Mouse (Mus musculus) gonadal fat pad, adult 2 months (tissue): ENCODE data around the gene Rp9. TPM values are rescaled to one million over a fixed set of nuclear protein-coding genes. Genes with fewer than 3 reads are reported as not detected.
"Not testable (repeated sequence)": the region's sequence is repeated elsewhere in the genome, so short reads cannot be mapped to it uniquely, and the experiment has no call there.

Source experiments
- DNase-seq: peaks from one replicate; pipeline ENCODE4 v3.0.0-alpha.2; 2012; ENCODE audit warnings: low read depth
- polyA plus RNA-seq: library from polyadenylated mRNA; depleted of rRNA; stranded (reverse); fragments of >200 nt; gene quantifications from 2 replicates; pipeline ENCODE4 v1.2.3, GENCODE M21; 2012

The Rp9 gene
- polyA plus RNA-seq, 1 experiment, result 38.0 TPM

DNA sequence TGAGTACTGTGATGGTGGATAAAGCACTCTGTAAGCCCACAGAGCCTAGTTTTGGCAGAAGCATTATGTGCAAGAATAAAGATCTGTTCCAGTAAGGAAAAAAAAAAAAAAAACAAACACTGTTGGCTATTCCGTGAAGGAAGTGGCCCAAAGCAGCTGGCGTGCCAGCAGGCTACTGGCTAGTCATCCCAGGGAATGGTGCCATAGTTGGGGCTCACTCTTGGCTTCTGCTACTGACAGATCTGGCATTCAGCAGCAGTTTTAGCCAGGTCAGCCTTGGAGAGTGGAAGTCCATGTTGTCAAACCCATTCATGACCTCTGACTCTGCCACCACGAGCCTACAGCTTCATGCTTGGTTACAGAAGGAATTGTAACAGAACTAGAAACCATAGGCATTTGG is 7.6 kb downstream of the Rp9 start:
- no peak for DNase-seq

DNA sequence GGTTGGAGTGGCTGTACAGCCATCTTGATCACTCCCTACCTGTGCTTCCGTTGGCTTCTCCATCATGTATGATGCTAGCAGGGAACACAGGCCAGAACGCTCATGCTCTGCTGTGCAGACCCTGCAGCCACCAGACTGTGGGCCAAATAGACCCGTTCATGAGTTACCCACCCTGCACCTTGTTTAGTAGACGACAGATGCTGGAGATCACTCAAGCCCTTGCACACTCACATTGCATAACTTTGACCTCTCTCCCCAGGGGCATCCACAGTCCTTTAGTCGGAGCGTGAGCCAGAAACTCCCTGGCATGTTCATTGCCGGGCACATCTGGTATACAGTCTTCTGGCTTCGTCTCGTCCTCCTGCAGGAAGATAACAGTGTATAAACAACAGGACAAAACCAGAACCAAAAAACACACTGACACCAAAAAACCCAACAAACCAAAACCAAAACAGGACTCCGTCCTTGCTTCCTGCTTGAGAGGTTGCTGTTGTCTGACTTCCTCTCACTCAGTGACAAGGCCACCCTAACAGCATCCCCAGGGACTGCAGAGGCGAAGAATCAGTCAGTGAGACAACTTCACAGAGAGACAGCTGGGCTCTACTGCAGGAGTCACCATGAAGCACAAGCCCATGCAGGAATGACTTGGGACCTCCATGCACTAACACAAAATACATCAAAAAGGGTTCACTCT is 12.3 kb downstream of the Rp9 start:
- no peak for DNase-seq

DNA sequence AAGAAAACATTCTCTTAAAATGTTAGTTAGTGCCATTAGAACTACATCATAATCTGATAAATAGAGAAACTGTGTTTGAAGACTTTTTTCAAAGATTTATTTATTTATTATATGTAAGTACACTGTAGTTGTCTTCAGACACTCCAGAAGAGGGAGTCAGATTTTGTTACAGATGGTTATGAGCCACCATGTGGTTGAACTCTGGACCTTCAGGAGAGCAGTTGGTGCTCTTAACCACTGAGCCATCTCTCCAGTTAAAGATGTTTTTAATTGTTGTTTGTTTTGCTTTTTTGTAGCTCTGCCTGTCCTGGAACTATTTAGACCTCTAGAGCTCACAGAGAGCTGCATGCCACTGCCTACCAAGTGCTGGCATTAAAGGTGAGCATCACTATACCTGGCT is 14.5 kb downstream of the Rp9 start:
- DNase-seq, result no peak

DNA sequence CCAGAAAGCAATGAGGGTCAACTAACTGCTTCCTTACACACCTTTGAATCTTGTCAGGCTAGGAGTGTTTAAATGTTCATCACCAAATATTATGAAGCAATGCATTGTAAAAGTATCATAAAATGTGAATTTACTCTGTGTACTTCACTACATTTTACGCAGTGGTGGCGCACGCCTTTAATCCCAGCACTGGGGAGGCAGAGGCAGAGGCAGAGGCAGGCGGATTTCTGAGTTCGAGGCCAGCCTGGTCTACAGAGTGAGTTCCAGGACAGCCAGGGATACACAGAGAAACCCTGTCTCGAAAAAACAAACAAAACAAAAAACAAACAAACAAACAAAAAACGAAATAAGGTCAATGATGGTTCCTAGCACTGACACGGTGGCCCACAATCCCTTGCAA is 15.6 kb downstream of the Rp9 start, which contains the start of gene Gm17545:
TSS of gene Gm17545 (plus strand) at position 301 of the 400 bp plus-strand sequence.
- DNase-seq, result not testable (repeated sequence)

DNA sequence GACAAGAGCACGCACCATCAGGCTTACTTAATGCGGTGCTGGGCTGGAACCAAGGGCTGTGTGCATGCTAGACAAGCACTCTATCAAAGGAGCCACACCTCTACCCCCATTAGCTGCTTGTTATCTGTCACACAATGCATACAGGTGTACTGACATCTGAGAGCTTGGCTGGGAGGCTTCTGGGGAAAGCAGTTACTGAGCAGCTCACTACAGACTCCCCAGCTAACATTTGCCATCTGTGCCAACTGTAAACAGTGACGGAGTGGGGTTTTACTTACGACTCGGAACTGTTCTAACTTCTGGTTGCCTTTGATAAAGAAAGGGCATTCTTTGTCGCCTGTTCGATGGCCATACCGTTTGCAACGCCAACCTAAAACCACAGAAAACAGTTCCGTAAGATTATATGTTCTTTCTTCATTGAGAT is 16.0 kb downstream of the Rp9 start:
- DNase-seq, result no peak

DNA sequence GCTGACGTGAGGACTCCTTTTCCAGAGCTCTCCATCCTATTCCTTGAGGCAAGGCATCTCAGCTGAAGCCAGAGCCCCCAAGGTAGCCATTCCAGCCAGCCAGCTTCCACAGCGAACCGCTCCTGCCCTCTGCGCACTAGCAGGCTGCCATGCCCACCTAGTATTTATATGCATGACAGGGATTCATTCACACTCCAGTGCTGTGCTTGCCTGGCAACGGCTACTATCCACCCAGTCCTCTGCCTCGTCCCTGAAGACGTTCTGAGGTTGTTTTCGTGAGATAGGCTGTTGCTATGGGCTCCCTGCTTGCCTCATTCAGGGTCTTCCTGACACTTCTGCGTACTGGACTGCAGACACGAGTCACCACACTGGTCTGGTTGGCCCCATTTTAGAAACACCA is 16.8 kb downstream of the Rp9 start:
- no peak for DNase-seq

DNA sequence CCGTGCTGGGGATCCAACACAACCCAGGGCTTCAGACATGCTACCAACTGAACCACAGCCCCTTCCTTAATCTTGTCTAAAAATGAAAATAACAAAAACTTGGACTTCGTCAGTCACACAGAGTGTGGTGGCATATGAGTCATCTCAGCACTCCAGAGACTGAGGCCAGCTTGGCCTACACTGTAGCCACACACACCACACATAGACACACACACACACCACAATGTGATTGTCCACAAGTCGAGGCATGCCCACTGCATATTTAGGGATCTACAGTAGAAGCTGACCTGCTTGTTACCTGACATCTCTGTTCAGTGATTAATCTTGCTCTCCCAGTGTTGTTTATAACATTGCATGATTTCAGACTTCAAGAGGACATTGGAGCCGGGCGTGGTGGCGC is 20.3 kb downstream of the Rp9 start:
- DNase-seq, result no peak

DNA sequence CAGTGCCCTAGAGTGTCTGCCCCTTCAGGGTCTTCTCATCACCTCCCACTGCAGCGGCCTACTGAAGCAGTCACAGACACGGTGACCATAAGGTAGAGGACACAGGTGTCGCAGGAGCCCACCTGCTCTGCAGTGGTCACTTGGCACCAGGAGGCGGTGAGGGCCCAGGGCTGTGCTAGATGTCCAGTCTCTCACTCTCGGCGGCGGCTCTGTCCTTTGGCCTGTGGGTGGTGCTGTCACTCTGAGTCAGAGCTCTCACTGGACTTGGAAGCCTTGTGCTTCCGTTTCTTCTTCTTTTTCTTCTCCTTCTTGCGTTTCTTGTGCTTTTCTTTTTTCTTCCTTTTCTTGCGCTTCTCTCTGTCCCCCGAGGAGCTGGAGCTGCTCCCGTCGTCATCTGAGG is 21.1 kb downstream of the Rp9 start:
- DNase-seq, result no peak

DNA sequence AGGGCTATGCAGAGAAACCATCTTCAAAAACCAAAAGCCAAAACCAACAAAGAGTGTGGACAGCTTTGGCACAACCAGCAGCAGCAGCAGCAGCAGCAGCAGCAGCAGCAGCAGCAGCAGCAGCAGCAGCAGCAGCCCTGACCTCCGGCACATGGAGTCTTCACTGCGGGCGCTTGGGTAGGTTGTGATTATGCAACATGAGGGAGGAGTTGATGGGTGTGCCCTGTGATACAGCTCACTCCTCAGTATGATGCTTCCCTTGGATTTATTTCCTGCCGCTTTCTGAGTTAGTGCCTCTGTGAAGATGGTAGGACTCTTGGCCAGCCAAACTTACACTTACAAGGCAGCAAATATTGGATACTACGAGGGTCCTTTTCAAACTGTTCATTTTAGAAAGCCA is 22.3 kb downstream of the Rp9 start:
- no peak for DNase-seq

DNA sequence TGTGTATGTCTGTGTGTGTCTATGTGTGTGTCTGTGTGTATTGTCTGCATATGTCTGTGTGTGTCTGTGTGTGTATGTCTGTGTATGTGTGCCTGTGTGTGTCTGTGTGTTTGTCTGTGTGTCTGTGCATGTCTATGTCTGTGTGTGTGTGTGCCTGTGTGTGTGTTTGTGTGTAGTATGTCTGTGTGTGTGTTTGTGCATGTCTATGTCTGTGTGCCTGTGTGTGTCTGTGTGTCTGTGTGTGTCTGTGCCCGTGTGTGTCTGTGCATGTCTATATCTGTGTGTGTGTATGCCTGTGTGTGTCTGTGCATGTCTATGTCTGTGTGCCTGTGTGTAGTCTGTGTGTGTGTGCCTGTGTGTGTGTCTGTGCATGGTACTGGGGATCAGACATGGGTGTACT is 24.4 kb downstream of the Rp9 start:
- DNase-seq, result no peak

DNA sequence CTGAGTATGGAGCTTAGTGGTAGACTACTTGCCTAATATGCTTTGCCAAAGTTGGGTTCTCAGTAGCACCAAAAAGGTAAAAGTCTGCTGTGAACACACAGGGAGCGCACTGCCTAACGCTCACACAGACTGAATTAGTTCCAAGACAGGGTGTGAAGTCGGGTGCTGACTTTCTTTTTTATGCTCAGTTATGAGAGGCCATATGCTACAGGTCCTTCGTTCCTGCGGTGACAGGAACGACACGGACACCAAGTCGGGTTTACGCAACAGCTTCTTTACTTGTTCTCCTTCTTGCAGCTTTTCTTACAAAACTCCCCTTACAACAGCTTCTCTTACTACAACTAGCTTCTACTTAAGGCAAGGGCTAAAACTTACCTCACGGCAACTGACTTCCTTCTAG is 26.4 kb downstream of the Rp9 start:
- DNase-seq, result no peak

DNA sequence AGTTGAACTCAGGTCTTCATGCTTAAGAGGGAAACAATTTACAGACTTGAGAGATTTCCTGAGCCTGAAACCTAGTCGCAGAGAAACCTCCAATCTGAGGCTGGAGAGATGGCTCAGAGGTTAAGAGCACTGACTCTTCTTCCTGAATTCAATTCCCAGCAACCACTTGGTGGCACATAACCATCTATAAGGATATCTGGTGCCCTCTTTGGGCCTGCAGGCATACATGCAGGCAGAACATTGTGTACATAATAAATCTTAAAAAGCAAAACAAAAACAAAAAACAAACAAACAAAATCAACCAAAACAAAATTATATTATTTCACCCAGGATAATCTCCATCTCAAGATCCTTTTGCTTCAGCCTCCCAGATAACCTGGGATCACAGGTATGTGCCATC is 30.7 kb downstream of the Rp9 start:
- DNase-seq, result no peak

DNA sequence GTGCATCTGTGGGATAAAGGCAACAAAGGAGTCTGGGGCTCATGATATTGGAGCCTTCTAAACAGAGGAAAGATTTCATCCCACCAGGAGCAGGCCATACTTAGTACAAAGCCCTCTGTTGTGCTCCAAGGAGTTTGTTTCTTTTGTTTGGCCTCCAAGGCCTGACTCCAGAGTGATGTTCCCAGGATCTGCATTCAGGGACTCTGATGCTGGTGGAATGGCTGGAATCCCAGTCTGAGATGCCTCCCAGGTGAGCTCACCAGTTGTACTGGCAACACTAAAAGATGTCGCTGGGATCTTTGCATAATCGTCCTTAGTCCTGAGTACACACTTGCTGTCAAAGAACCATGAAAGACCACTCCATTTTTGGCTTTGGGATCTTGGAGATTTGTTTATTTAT is 35.4 kb downstream of the Rp9 start:
- no peak for DNase-seq

DNA sequence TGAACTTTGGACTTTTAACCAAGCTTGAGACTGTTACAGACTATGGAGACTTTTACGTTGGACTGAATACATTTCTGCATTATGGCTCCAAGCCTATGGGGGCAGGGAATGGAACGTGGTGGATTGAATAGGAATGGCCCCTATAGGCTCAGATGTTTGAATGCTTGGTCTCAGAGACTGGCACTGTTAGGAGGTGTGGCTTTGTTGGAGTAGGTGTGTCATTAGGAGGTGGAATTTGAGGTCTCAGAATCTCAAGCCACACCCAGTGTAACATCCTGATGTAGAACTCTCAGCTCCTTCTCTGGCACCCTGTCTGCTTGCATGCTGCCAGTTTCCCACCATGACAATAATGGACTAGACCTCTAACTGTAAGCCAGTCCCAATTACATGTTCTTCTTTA is 36.3 kb downstream of the Rp9 start:
- no peak for DNase-seq

DNA sequence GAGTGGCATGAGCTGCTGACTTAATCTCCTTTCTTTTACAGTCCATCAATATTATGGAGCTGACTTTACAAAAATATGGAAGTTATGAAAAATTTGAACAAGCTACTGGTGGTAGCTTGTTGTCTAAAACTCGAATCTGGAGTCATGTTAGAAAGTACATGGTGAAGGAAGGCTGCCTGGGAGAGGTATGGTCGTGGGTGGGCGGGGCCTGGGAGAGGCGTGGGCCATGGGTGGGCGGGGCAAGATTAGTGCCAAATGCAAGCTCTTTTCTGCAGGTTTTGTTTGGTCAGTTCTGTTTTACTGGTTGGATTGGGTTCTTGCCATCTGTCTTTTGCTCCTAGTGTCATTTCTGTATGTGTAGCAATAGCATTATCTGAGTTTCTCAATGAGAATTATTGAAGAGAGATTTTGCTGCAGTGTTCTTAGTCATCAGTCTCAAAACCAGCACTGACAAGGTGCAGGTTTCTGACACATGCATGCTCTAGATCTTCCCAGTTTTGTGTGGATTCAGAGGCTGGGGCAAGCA is 39.2 kb downstream of the Rp9 start:
- no peak for DNase-seq

DNA sequence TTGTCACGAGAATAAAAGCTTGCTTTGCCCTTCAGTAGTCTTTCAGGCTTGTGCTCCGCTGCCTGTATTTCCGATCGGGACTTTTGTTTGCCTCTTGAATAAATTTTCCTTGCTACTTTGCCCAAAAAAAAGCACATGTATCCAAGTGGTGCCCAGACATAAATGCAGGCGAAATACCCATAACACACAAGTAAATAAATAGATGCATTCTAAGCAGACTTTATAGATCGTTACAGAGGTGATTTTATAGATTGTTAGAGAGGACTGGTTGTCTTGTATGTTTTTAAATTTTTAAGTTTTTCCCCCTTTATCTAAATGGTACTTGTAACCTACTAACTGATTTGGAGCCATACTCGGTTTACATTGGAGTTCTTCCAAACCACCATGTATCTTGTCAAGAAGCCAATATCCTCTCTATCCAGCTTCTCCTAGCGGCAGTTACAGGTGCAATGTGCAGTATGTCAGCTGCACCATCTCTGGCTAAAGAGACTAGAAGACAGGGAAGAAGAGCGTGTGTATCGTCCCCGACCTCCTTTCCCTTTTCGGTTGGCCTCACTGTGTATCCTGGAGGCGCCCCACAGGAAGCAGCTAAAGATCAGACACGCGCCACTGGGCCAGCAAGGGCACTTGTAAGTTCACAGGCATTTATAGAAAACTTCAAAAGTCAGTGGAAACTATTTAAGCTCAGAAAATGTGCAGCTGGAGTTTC is 39.9 kb downstream of the Rp9 start:
- no peak for DNase-seq

DNA sequence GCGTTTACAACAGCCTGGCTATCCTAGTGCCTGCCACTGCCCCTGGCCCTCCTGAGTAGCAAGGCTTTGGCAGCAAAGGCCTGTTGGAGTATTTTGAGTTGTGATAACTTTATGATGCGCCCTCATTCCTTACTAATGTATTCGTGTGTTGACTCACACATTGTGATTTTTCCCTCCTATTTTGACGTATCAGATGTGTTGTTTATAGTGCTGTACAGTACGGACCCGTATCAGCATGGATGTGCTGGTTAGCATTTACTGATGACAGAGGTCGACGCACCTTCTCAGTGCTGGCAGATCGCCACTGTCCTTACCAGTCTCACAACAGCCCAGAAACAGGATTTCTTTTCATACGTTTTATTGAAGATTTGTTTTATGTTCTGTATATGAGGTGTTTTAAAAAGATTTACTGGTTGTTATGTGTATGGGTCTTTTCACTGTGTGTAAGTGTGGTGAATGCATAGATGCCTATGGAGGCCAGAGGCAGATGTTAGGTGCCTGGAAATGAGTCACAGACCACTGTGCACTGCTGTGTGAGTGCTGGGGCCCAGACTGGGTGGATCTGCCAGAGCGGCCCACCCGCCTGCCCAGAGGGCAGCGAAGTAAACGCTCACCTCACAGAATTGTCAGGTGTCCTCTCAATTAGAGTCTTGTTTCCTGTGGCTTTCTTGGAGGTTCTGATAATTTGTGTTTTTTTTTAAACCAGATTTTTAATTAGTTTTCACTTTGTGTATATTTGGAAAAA is 40.7 kb downstream of the Rp9 start:
- DNase-seq, result no peak

DNA sequence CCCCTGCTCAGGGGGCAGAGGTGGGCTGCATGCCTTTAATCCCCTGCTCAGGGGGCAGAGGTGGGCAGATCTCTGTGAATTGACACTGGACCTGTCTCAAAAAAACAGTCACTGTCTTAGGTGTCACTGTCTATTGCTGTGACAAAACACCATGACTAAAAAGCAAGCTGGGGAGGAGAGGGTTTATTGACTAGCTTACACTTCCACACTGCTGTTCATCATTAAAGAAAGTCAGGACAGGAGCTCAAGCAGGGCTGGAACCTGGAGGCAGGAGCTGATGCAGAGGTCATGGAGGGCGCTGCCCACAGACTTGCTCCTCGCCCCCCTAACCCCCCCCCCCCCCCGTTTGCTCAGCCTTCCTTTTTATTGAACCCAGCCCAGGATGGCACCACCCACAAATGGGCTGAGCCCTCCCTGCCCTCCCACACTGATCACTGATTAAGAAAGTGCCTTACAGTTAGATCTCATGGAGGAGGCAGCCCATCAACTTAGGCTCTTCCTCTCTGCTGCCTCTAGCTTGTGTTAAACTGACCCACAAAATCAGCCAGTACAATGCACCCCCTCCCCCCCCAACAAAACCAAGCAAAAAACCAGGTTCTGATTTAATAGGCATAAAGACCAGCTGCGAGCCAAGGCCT is 41.4 kb downstream of the Rp9 start:
- no peak for DNase-seq

DNA sequence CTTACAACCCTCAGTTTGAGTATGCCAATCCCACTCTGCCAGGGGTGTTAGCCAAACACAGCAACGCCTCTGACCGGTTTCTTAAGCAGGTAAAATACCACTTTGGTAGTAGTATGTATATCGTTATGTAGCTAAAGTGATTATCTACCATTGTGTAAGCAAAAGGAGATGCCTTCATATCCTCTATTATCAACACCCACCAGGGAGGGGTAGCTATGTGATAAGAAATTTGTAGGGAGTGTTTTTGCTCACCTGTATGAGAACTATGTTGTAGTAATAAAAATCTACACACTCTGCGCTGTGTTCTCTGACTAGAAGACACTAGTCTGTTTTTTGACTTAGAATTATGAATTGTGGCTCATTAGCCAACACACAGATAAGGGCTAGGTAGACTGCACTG is 44.8 kb downstream of the Rp9 start:
- no peak for DNase-seq

DNA sequence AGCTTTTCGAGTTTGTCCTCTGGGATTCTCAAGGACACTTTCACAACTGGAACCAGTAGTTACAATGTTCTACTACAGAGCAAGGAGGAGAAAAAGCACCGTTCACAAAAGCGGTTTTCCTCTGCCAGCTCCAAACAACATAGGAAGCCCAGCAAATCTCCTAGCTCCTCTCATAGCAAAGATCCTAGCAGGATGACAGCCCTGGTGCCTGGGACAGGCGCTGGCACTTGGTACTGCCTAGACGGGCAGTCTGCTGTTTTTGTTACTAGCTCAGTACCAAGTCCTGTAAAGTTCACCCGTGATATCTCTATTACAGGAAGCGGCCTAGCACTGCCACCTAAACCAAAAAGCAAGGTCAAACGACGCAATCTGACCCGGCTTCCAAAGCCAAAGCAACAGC is 45.3 kb downstream of the Rp9 start:
- no peak for DNase-seq

DNA sequence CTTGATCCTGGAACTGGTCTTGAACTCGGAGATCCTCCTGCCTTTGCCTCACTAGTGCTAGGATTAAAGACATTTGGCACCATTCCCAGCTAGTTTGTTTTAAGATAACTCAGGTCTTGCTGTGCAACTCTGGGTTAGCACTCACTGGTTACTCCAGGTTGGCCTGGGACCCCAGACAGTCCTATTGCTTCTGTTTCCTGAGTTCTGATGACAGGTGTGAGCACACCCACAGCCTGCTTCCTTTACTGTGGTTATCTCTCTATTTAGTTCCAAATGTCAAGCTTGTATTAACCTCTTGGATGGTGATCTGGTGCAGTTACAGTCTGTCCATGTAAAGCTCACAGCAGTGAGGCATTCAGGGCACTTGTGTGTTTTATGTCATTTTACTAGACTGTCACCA is 46.0 kb downstream of the Rp9 start:
- DNase-seq, result no peak

DNA sequence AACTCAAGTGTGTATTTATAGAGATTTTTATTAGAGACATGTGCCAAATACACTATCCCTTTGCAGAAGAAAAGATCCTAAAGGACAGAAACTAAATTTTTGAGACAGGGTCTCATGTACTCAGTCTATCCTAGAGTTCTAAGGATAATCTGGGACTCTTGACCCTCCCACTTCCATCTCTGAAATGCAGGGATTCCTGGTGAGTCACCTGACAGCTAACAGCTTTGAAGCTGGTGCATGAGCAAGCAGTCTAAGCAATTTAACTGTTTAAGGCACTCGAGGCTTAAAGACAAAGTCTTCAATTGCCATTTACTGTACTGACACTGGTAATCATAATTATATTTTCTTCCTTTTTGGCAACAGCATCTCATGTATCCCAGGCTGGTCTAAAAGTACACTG is 47.0 kb downstream of the Rp9 start:
- DNase-seq, result no peak
